Mouse (Mus musculus): ENCODE data around the gene Sec14l5.
A peak's percentile ranks its signal among the peaks of the same experiment; 100 is the strongest.

Gene Sec14l5

GRCm38 (mm10) chr16:5147037-5147385 is at the start of gene Sec14l5:
Gene Sec14l5, plus strand, starts transcription at chr16:5147109.
- no peak for DNase-seq (ENCODE audit: low spot score)

GRCm38 (mm10) chr16:5101000-5101399 is 45.9 kb upstream of the Sec14l5 start:
- DNase-seq (ENCODE audit: low spot score) = no peak

GRCm38 (mm10) chr16:5109877-5110276 is 37.0 kb upstream of the Sec14l5 start:
- no peak for DNase-seq (ENCODE audit: low spot score)

GRCm38 (mm10) chr16:5111021-5111420 is 35.9 kb upstream of the Sec14l5 start:
- DNase-seq (ENCODE audit: low spot score) = no peak

- no peak for DNase-seq (ENCODE audit: low spot score)
Observed at GRCm38 (mm10) chr16:5113002-5113550, 33.8 kb upstream of the Sec14l5 start.

- no peak for DNase-seq (ENCODE audit: low spot score)
Observed at GRCm38 (mm10) chr16:5113582-5113981, 33.3 kb upstream of the Sec14l5 start.

GRCm38 (mm10) chr16:5119385-5119784 is 27.5 kb upstream of the Sec14l5 start:
- no peak for DNase-seq (ENCODE audit: low spot score)

- no peak for DNase-seq (ENCODE audit: low spot score)
Observed at GRCm38 (mm10) chr16:5119845-5120244, 27.1 kb upstream of the Sec14l5 start.

- no peak for DNase-seq (ENCODE audit: low spot score)
Observed at GRCm38 (mm10) chr16:5123476-5123875, 23.4 kb upstream of the Sec14l5 start.

- no peak for DNase-seq (ENCODE audit: low spot score)
Observed at GRCm38 (mm10) chr16:5130196-5130595, 16.7 kb upstream of the Sec14l5 start.

- DNase-seq (ENCODE audit: low spot score) = peak; percentile 73
Observed at GRCm38 (mm10) chr16:5130766-5131165, 16.1 kb upstream of the Sec14l5 start.

- no peak for DNase-seq (ENCODE audit: low spot score)
Observed at GRCm38 (mm10) chr16:5131251-5131922, 15.5 kb upstream of the Sec14l5 start.

GRCm38 (mm10) chr16:5132401-5132801 is 14.5 kb upstream of the Sec14l5 start, which contains the start of gene Ppl:
Gene Ppl, minus strand, starts transcription at chr16:5132421.
- peak; percentile 58 for DNase-seq (ENCODE audit: low spot score)

- DNase-seq (ENCODE audit: low spot score) = peak; percentile 77
Observed at GRCm38 (mm10) chr16:5134623-5135330, 12.1 kb upstream of the Sec14l5 start.

- no peak for DNase-seq (ENCODE audit: low spot score)
Observed at GRCm38 (mm10) chr16:5135551-5136261, 11.2 kb upstream of the Sec14l5 start.

- DNase-seq (ENCODE audit: low spot score) = no peak
Observed at GRCm38 (mm10) chr16:5136505-5136904, 10.4 kb upstream of the Sec14l5 start.

GRCm38 (mm10) chr16:5137006-5137540 is 9.8 kb upstream of the Sec14l5 start:
- DNase-seq (ENCODE audit: low spot score) = no peak

GRCm38 (mm10) chr16:5139741-5140140 is 7.2 kb upstream of the Sec14l5 start:
- no peak for DNase-seq (ENCODE audit: low spot score)

- DNase-seq (ENCODE audit: low spot score) = peak; percentile 81
Observed at GRCm38 (mm10) chr16:5145570-5145969, 1.3 kb upstream of the Sec14l5 start.

GRCm38 (mm10) chr16:5146367-5147036 is 407 bp upstream of the Sec14l5 start:
- peak; percentile 78 for DNase-seq (ENCODE audit: low spot score)

GRCm38 (mm10) chr16:5150544-5150943 is 3.6 kb downstream of the Sec14l5 start:
- DNase-seq (ENCODE audit: low spot score) = no peak

Data from testis, postnatal 10 days (tissue).